Mouse (Mus musculus): ENCODE measurements around the gene Mthfsl.
"Not testable (repeated sequence)": the region's sequence is repeated elsewhere in the genome, so short reads cannot be mapped to it uniquely, and the experiment has no call there.

DNA sequence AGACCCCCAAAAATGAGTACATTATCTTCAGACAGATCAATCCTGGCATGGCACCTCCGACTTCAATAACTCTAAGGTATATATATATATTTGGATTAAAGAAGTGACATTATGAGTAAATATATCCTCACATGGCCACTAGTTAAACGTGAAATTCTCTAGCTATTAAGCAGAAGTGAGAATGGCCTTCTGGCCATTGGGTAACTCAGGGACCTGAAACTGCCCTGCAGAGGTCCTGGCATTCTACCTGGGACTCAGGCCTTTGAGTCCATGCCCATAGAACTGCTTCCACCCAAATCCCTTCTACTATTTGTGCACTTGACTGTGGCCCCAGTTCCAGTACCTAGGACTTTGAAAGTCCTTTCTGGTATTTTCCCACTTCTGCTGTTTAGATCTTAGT is 28.8 kb downstream of the Mthfsl start:
- not testable (repeated sequence) for TF ChIP-seq CTCF (IDR thresholded peaks at IDR 0.05); POLR2A (IDR thresholded peaks at IDR 0.05; ENCODE audit: insufficient read depth, low read depth, low read length)
